Mouse (Mus musculus) inflammation-experienced regulatory T-cells, adult 6 months (primary cell): ENCODE results near the gene Gm17631. TPM values are rescaled to one million over a fixed set of nuclear protein-coding genes. Genes with fewer than 3 reads are reported as not detected.
"Not testable (repeated sequence)": the region's sequence is repeated elsewhere in the genome, so short reads cannot be mapped to it uniquely, and the experiment has no call there.

Experiments used
- ATAC-seq: one replicate; pipeline ENCODE4 v1.8.0; 2017
- polyA plus RNA-seq, 3 experiments: library from polyadenylated mRNA; unstranded; fragments of 100-300 nt; shearing (Covaris generic); gene quantifications; one replicate each; pipeline ENCODE4 v1.2.1; 2017

Gene Gm17631
- not detected for polyA plus RNA-seq

DNA sequence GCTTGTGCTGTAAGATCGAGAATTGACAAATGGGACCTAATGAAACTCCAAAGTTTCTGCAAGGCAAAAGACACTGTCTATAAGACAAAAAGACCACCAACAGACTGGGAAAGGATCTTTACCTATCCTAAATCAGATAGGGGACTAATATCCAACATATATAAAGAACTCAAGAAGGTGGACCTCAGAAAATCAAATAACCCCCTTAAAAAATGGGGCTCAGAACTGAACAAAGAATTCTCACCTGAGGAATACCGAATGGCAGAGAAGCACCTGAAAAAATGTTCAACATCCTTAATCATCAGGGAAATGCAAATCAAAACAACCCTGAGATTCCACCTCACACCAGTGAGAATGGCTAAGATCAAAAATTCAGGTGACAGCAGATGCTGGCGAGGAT is at the start of gene Gm17631:
Gene Gm17631, plus strand, starts transcription at position 301 of the 400 bp plus-strand sequence.
- not testable (repeated sequence) for ATAC-seq

DNA sequence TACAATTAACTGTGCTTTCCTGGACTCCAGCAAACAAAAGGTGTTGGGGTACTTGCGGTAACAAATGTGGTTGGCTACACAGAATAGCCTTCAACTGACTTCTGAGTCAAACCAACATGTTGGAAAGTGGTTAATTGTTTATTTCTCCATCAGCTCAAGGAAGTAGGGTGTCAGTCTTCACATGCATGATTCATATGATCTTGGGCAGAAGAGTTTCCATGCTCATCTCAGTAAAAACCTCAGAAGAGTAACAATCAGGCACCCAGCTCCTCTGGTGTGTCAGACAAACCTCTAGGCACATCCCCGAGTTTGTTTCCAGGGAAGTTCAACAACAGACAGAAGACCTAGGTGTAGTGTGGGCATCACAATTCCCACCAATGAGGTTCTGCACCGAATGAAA is 44.7 kb upstream of the Gm17631 start:
- no peak for ATAC-seq

DNA sequence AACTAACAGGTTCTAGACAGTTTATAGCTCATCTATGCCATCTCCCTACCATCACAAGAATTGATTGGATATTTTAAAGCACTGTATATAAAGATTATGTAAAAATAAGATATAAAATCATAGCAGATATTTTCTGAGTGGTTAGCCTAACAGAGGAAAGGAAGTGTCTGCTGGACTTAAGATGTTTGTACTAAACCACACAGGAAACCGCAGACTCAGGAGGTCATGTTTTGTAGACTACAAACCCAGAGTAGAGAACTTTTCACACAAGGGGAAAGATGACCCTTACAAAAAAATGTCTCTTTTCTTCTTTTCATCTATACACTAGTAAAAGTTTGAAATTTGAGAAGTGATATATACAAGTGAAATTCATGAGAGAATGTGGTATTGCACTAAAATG is 38.4 kb upstream of the Gm17631 start:
- ATAC-seq = no peak

DNA sequence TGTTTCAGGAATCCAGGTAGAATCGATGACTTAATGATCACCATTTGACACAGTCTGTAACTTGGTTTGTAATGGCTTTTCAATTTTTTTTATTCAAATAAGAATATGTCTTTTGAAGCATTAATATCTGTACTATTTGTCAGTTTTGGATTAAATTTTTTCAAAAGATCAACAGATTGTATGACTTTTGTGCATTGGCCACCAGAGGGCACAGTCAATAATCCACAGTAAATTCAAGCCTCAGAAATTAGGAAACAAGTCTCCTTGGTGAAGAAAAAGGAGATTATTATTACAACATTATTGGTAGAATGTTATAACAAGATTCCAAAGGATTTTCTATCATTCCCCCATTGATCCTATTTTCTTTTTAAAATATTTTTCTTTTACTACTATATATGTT is 36.9 kb upstream of the Gm17631 start:
- no peak for ATAC-seq

DNA sequence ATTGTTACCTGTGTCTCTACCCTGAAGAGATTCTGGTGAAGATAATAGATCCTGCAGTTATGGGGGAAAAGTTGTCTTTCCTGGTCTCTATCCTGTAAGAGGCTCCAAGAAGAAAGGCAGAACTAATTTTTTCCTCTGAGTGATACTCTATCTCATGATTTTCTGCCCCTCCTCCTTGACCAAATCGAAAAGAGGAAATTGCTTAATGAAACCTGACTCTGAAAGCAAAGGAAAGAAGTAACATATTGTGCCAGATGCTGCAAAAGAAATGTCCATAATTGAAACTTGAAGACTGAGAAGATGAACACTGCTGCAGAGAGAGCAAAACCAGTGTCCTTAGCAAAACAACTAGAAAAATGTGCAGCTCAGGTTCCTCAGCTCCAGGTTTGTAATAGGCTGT is 14.1 kb downstream of the Gm17631 start, which contains the start of gene Klra17:
Gene Klra17, minus strand, starts transcription at position 124 of the 400 bp plus-strand sequence.
- ATAC-seq = no peak

DNA sequence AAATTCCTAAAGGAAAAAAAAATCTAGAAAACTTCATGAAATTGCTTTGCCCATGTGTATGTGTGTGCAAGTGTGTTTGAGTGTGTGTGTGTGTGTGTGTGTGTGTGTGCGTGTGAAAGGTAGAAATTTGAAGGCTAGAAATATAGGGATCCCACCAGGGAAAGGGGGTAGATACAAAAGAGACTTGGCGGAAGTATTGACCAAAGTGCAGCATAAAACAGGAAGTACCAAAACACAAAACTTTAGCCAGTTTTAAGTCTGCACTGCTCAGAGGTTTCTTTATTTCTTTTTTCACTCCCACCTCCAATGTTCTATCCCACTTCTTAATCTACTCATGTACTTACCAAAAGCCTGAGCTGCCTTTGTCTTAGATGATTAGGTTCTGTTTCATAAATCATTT is 20.1 kb downstream of the Gm17631 start:
- no peak for ATAC-seq

Other genes with a start within 250 kb of the Gm17631 start
- 1 to 10 TPM in 1 of 3 experiments, under 1 TPM in 1, not detected in 1; 0.71 to 3.1 TPM for gene Klrk1, start 238.8 kb upstream of the Gm17631 start, polyA plus RNA-seq
- gene Klrc3, start 219.3 kb upstream of the Gm17631 start, polyA plus RNA-seq = not detected
- under 1 TPM in 1 of 3 experiments, not detected in 2; 0.39 TPM for gene Klrc2, start 202.0 kb upstream of the Gm17631 start, polyA plus RNA-seq
- 1 to 10 TPM in 1 of 3 experiments, not detected in 2; 4.8 TPM for gene Klrc1, start 183.7 kb upstream of the Gm17631 start, polyA plus RNA-seq
- gene Klri1, start 145.5 kb upstream of the Gm17631 start, polyA plus RNA-seq = under 1 TPM in 1 of 3 experiments, not detected in 2; 0.73 TPM
- not detected for gene Klri2, start 122.2 kb upstream of the Gm17631 start, polyA plus RNA-seq
- gene Gm156, start 78.4 kb upstream of the Gm17631 start, polyA plus RNA-seq = not detected
- under 1 TPM in 1 of 3 experiments, not detected in 2; 0.82 TPM for gene Klra17, start 14.0 kb downstream of the Gm17631 start, polyA plus RNA-seq
- gene Klra5, start 55.0 kb downstream of the Gm17631 start, polyA plus RNA-seq = not detected
- not detected for gene Klra6, start 164.3 kb downstream of the Gm17631 start, polyA plus RNA-seq
- gene Klra4, start 204.6 kb downstream of the Gm17631 start, polyA plus RNA-seq = not detected